Mouse (Mus musculus): ENCODE data around the gene D430042O09Rik. TPM values are rescaled to one million over a fixed set of nuclear protein-coding genes. Genes with fewer than 3 reads are reported as not detected.
"Not testable (repeated sequence)": the region's sequence is repeated elsewhere in the genome, so short reads cannot be mapped to it uniquely, and the experiment has no call there.

D430042O09Rik gene
- total and polyA plus RNA-seq, 2 experiments from 2014 or later = 4.5 to 17.8 TPM

GRCm38 (mm10) chr7:125690516-125690915 lies 17.2 kb upstream of the D430042O09Rik start:
- Histone ChIP-seq H3K36me3 (ENCODE audit: insufficient read depth, low read length) (peaks cover 69% of the 10 kb centered on the region), H3K4me3 (ENCODE audit: low read length) (no peak overlapping the region), H3K9ac (replicated peaks; ENCODE audit: low read length) (no peak overlapping the region), H3K27ac (no peak overlapping the region), H3K4me2 (ENCODE audit: low read depth, low read length) (no peak overlapping the region), H3K9me3 (ENCODE audit: low read length) (no peaks in the 10 kb centered on the region), H3K27me3 (ENCODE audit: insufficient read depth, low read length) (no peaks in the 10 kb centered on the region), H3K4me1 (ENCODE audit: insufficient read depth, low read length) (no peaks in the 10 kb centered on the region)
- ATAC-seq (no peak), DNase-seq (ENCODE audit: low spot score) (no peak)
- 95% methylated on average over 4 of the region's 4 CpGs for WGBS
- no peak for TF ChIP-seq CTCF (IDR thresholded peaks at IDR 0.05; ENCODE audit: low read depth)

GRCm38 (mm10) chr7:125694056-125694455 lies 13.6 kb upstream of the D430042O09Rik start:
- WGBS = 52% methylated on average over 5 of the region's 5 CpGs
- ATAC-seq = no peak
- DNase-seq (ENCODE audit: low spot score) = peak; percentile 27

DNA sequence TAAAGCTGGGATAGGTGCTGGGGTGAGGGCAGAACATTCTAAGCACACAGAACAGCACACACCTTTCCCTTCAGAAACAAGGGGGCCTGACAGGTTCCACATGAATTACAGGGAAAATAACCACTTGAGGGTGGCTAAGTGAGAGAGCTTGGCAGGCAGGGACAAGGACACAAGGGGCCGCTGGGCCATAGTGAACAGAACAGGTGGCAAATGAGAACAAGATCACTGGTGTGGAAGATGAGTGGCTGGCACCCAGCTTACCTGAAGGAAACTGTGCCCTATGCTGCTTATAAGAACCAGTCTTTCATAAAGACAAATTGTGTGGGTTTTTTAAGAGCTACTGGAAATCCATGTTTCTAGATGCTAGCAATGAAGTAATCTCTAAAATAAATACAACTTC lies 4.9 kb upstream of the D430042O09Rik start:
- Histone ChIP-seq H3K4me1 (ENCODE audit: insufficient read depth, low read length) (peaks cover 12% of the 10 kb centered on the region), H3K27ac (no peak overlapping the region), H3K9me3 (ENCODE audit: low read length) (no peaks in the 10 kb centered on the region), H3K4me2 (ENCODE audit: low read depth, low read length) (no peak overlapping the region), H3K36me3 (ENCODE audit: insufficient read depth, low read length) (peaks cover 59% of the 10 kb centered on the region), H3K27me3 (ENCODE audit: insufficient read depth, low read length) (no peaks in the 10 kb centered on the region), H3K4me3 (ENCODE audit: low read length) (no peak overlapping the region), H3K9ac (replicated peaks; ENCODE audit: low read length) (no peak overlapping the region)
- no peak for TF ChIP-seq CTCF (IDR thresholded peaks at IDR 0.05; ENCODE audit: low read depth)
- no peak for DNase-seq (ENCODE audit: low spot score)
- ATAC-seq = no peak
- WGBS = 78% methylated on average over 1 of the region's 1 CpGs

More at GRCm38 (mm10) chr7:125694056-125694455, 13.6 kb upstream of the D430042O09Rik start:
- Histone ChIP-seq H3K9me3 (ENCODE audit: low read length) (no peaks in the 10 kb centered on the region), H3K4me2 (ENCODE audit: low read depth, low read length) (no peak overlapping the region), H3K27me3 (ENCODE audit: insufficient read depth, low read length) (no peaks in the 10 kb centered on the region), H3K36me3 (ENCODE audit: insufficient read depth, low read length) (peaks cover 97% of the 10 kb centered on the region), H3K4me3 (ENCODE audit: low read length) (no peak overlapping the region), H3K9ac (replicated peaks; ENCODE audit: low read length) (no peak overlapping the region), H3K27ac (no peak overlapping the region), H3K4me1 (ENCODE audit: insufficient read depth, low read length) (no peaks in the 10 kb centered on the region)
- no peak for TF ChIP-seq CTCF (IDR thresholded peaks at IDR 0.05; ENCODE audit: low read depth)

DNA sequence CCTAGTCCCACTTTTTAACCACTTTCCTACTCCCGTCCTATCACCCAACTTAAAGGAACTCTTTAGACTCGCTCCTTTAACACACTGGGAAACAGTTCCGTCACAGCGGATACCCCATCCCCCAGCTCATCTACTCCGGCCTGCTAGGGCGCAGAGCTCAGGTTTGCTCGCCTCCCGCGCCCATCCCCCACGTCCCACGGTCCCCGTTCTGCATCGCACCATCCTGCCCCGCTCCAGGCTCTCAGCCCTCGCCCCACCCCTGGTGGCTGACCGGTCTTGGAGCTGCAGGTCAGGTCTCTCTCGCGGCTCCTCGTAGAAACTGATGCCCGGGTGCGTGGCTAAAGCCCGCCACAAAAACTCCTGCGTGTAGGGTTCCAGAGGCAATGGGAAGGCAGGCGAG lies 502 bp upstream of the D430042O09Rik start:
- peak overlapping the region; percentile 76 for H3K27ac ChIP-seq
- peak; percentile 73 for ATAC-seq
- WGBS = under 1% methylated on average over 24 of the region's 24 CpGs
- H3K27me3 ChIP-seq (ENCODE audit: insufficient read depth, low read length) = no peaks in the 10 kb centered on the region
- peak; percentile 50 for DNase-seq (ENCODE audit: low spot score)
- H3K36me3 ChIP-seq (ENCODE audit: insufficient read depth, low read length) = peaks cover 18% of the 10 kb centered on the region; the same call in 1 of the 2 replicates
- peak overlapping the region; percentile 72 for H3K4me3 ChIP-seq (ENCODE audit: low read length)
- H3K4me2 ChIP-seq (ENCODE audit: low read depth, low read length) = peak overlapping the region; percentile 72
- H3K9me3 ChIP-seq (ENCODE audit: low read length) = no peaks in the 10 kb centered on the region
- H3K9ac ChIP-seq (replicated peaks; ENCODE audit: low read length) = peak overlapping the region; percentile 75
- peaks cover 17% of the 10 kb centered on the region for H3K4me1 ChIP-seq (ENCODE audit: insufficient read depth, low read length)
- peak; percentile 42 for TF ChIP-seq CTCF (IDR thresholded peaks at IDR 0.05; ENCODE audit: low read depth)

DNA sequence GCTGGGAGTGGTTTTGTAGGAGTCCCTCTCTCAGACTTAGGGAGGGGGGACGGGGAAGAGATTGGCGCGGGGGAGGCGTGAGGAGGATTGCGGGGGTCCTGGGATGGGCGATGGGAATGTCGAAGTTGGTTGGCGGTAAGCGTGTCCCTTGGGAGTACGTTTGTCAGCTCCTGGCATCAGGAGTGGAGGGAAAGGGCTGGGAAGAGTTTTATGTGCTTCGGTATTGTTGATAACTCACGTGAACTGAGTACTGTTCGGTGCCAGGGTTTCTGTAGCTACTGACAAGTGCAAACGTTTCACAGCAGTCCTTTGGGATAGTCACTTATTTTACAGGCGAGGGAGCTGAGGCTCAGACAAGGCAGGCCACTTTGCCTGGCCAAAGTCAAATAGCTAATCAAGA lies 412 bp downstream of the D430042O09Rik start:
- H3K27ac ChIP-seq = peak overlapping the region; percentile 71
- H3K9ac ChIP-seq (replicated peaks; ENCODE audit: low read length) = peak overlapping the region; percentile 75
- no peaks in the 10 kb centered on the region for H3K27me3 ChIP-seq (ENCODE audit: insufficient read depth, low read length)
- H3K4me2 ChIP-seq (ENCODE audit: low read depth, low read length) = peak overlapping the region; percentile 72
- peaks cover 9% of the 10 kb centered on the region; the same call in 1 of the 2 replicates for H3K36me3 ChIP-seq (ENCODE audit: insufficient read depth, low read length)
- ATAC-seq (no peak), DNase-seq (ENCODE audit: low spot score) (peak; percentile 36)
- H3K4me3 ChIP-seq (ENCODE audit: low read length) = peak overlapping the region; percentile 72
- 1% methylated on average over 15 of the region's 15 CpGs for WGBS
- TF ChIP-seq CTCF (IDR thresholded peaks at IDR 0.05; ENCODE audit: low read depth) = no peak
- H3K9me3 ChIP-seq (ENCODE audit: low read length) = no peaks in the 10 kb centered on the region
- H3K4me1 ChIP-seq (ENCODE audit: insufficient read depth, low read length) = peaks cover 17% of the 10 kb centered on the region

DNA sequence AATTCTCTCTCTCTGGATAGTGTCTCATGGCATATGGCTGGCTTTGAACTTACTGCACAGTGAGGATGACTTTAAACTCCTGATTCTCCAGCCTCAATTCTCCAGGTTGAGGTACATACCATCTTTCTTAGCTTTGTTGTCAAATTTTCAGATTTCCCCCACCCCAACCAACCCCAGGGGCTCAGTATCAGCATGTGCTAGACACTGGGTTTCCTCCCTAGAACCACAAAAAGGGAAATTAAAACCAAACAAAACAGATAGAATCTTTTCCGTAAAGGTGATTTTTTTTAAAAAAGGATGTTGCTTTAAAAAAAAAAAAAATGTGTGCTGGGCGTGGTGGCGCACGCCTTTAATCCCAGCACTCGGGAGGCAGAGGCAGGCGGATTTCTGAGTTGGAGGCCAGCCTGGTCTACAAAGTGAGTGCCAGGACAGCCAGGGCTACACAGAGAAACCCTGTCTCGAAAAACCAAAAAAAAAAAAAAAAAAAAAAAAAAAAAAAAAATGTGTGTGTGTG lies 5.9 kb downstream of the D430042O09Rik start:
- H3K4me3 ChIP-seq (ENCODE audit: low read length) = not testable (repeated sequence)

DNA sequence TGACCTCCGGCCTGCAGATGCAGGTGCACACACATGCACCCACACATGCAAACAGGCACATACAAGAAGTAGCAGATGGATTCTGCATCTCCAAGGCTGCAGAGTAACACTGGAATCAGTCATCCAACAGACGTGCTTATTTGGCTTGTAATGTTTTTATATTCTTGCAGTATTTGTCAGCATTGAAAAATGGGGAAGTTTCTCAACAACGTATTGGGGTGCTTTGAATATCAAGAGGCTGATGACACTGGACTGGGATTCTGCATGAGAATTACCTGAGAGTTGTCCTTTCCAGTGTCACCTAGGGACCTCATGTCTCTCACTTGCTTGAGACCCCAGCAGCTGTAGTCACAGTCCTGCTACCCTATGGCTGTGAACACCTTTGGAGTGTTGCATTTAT lies 7.1 kb downstream of the D430042O09Rik start:
- Histone ChIP-seq H3K27ac (no peak overlapping the region), H3K27me3 (ENCODE audit: insufficient read depth, low read length) (no peaks in the 10 kb centered on the region), H3K4me1 (ENCODE audit: insufficient read depth, low read length) (no peaks in the 10 kb centered on the region), H3K9ac (replicated peaks; ENCODE audit: low read length) (no peak overlapping the region), H3K4me3 (ENCODE audit: low read length) (no peak overlapping the region), H3K36me3 (ENCODE audit: insufficient read depth, low read length) (no peaks in the 10 kb centered on the region), H3K9me3 (ENCODE audit: low read length) (no peaks in the 10 kb centered on the region), H3K4me2 (ENCODE audit: low read depth, low read length) (no peak overlapping the region)
- DNase-seq (ENCODE audit: low spot score) = no peak
- 90% methylated on average over 3 of the region's 3 CpGs for WGBS
- no peak for ATAC-seq
- TF ChIP-seq CTCF (IDR thresholded peaks at IDR 0.05; ENCODE audit: low read depth) = no peak

More for the DNA sequence above, 5.9 kb downstream of the D430042O09Rik start:
- H3K27ac ChIP-seq; H3K4me2 ChIP-seq (ENCODE audit: low read depth, low read length); H3K4me1 ChIP-seq (ENCODE audit: insufficient read depth, low read length); DNase-seq (ENCODE audit: low spot score); H3K9me3 ChIP-seq (ENCODE audit: low read length); ATAC-seq; H3K9ac ChIP-seq (replicated peaks; ENCODE audit: low read length); H3K27me3 ChIP-seq (ENCODE audit: insufficient read depth, low read length); H3K36me3 ChIP-seq (ENCODE audit: insufficient read depth, low read length): not testable (repeated sequence)
- WGBS = 99% methylated on average over 6 of the region's 7 CpGs
